Mouse (Mus musculus) liver, adult 2 months (tissue): ENCODE results near the gene Snai3.

ENCODE experiments used
- CTCF ChIP-seq: fragments of 200-500 bp; IDR thresholded peaks from 2 replicates; pipeline ENCODE4 v1.5.1; 2011; ENCODE audit warnings: low read depth, low read length, control low read depth
- POLR2A ChIP-seq: fragments of 200-500 bp; IDR thresholded peaks from 2 replicates; pipeline ENCODE4 v1.6.1; 2011; ENCODE audit warnings: low read length, control low read depth; ENCODE audit not compliant: insufficient read depth; ENCODE audit errors: extremely low read depth

DNA sequence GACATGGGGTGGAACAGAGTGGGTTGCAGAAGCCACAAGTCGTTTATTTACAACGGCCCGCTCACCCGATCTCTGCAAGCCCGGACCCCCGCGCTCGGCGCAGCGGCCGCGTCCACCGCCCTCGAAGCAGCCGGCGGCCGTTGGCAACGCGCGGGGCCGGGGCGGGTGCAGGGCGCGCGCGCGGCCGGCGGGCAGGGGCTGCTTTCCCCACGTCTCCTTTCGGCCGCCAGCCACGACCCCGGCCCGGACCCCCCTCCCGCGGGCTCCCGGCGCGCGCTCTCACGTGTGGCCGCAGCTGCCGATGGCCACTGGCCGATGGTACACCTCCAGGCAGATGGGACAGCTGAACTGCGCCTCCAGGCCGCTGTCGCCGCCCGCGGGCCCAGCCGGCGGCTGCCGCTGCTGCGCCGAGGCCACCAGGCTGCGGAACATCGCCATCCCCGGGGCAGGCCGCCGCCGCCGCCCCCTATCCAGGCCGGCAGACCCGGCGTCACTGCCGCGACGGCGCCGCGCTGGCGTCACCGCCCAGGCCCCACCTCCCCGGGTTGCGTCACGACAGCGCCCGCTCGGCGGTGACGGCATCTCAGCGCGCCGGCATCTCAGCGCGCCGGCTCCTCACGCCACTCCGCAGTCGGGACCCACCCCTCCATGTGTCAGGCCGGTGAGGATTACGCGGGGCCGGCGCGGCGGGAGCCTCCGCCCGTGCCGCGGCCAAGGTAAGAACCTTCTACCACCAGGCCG, 15.2 kb upstream of the Snai3 start, which contains the start of the genes Rnf166 and Ctu2:
- TF ChIP-seq CTCF (no peak), POLR2A (no peak)
